Mouse (Mus musculus): Measurements from ENCODE around the gene Tnnc1.

Gene Tnnc1

DNA sequence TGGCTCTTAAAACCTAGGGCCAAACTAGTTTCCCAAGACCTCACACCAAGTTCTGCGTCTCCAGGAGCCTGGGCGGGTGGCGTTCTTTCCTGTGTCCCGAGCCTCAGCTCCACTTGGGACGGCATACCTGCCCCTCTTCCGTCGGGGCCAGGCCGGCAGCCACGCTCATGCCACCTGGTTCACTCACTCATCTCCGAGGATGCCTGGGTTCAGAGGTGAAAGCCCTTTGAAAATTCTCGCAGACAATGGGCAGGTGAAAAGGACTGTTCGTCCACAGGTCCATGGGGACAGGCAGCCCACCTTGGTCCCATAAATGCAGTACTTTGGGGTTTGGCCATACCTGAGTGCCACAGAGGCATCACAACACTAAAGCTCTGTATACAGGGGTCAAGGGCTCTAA lies 23.9 kb upstream of the Tnnc1 start:
- DNase-seq (ENCODE audit: low read depth), result no peak

DNA sequence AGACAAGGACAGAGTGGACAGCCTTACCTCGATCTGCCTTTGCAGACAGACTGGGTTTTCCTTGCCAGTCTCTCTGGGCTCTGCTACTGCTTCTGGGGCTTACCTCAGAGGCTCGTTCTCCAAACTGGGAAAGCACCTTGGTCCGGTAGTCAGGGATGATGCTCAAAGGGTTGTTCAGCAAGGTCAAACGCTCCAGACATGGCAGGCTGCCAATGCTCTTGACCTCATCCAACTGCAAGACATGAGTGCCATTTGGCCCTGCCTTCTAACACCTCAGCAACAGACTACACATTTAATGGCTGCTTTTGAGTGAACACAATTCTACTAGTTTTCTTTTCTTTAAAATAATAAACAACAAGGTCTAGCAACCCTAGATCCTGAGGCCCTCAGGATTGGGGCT lies 21.5 kb upstream of the Tnnc1 start:
- DNase-seq (ENCODE audit: low read depth), result no peak

DNA sequence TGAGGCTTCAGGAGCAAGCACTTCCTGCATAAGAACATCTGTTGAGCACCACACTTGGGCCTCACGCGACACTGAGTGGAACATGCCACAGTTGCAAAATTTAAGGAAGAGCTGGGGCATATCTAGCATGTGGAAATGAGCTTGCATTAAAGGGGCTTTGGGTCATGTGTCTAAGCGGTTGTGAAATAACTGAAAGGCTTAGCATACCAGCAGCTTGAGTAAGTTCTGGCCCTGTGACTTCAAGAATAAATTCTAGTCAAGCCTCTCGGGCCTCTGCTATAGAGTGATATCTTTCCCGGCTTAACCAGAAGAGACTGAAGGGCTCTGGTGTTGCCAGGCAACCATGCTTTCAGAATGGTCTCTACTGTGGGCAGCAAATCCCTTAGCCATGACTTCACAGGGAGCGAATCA lies 19.3 kb upstream of the Tnnc1 start:
- DNase-seq (ENCODE audit: low read depth), result no peak

DNA sequence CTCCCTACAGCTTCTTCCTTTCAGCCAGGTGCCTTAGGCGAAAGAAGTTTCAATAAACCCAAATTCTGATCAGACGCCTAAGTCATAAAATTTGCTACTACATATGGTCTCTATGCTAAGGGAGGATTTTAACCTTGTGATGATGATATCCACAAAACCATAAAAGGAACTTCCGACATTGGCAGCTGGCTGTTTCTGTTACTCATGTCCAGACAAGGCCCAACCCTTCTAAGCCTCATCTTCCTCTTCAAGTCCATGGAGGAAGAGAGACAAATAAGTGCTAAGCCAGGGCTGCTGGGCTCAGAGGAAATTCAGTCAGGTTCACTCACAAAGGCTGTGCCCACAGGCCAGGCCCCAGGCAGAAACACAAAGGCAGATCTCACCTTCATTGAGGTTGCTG lies 18.8 kb upstream of the Tnnc1 start:
- DNase-seq (ENCODE audit: low read depth), result no peak

DNA sequence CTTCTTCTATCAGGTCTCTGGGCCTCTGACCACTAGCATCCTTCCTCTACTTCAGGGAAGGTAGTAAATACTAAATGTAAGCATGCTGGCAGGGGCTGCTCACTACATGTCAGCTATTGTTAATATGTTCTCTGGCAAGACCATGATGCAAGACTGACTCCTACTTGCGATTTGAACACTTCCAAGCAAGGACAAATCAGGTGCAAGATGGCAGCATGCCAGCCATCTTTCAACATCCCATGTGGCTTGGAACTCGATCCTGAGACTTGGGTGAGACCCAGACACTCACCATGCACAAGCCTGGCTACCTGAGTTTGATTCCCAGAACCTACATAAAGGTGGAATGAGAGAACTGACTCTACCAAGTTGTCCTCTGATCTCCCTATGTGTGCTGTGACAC lies 16.2 kb upstream of the Tnnc1 start:
- no peak for DNase-seq (ENCODE audit: low read depth)

DNA sequence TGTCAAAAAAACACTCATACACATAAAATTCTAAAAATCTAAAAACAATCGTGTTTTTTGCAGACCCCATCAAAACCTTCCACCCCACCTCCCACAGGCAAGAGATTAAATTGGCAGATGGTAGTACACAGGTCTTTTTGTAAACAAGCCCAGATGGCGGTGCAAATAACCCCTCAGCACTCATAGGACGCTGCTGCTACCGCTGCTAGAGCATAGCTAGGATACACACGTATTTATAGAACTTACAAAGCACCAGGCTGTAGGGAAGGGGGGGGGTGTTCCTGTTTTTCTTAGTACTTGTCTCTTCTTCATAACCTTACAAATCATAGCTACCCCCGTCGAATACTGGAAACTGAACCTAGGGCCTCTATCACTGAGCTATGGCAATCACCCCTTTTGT lies 14.3 kb upstream of the Tnnc1 start:
- no peak for DNase-seq (ENCODE audit: low read depth)

DNA sequence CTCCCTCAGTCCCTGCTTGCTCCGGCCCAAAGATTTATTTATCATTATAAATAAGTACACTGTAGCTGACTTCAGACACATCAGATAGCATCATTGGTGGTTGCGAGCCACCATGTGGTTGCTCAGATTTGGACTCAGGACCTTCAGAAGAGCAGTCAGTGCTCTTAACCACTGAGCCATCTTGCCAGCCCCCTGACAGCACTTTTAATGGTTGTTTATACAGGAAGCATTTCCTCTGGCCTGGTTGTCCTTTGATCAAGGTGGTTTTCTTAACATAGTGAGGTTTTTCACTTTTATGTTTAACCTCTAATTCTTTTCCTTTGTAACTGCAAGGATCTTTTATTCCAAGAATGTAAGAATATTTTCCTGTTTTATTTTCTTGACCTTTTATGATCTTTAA lies 13.7 kb upstream of the Tnnc1 start:
- DNase-seq (ENCODE audit: low read depth), result no peak

DNA sequence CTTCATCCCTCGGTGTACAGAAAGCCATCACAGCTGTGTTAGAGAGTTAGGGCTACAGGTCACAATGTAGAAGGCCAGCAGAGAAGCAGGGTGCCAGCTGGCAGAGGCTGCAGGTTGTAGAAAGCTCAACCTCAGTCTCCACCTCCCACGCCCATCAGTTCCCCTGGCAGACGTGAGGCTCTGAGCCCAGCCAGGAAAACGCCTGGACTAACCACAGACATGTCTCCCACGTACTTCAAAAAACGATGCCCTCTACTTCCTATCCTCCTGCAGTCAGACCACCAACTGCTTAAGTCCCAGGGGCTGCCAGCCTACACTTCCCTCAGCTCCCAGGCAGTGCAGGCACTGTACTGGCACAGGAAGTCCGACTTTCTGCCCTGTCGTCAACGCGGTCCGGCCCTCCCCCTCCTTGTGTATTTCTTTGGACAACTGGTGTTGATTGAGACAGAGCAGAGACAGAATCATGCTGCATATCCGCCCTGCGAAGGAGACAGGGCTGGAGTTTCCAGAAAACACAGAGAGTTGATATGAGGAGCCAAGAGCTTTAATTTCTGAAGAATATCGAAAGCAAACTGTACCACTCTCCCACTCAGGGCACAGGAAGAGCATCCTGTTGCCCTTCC lies 13.1 kb upstream of the Tnnc1 start:
- DNase-seq (ENCODE audit: low read depth), result no peak

DNA sequence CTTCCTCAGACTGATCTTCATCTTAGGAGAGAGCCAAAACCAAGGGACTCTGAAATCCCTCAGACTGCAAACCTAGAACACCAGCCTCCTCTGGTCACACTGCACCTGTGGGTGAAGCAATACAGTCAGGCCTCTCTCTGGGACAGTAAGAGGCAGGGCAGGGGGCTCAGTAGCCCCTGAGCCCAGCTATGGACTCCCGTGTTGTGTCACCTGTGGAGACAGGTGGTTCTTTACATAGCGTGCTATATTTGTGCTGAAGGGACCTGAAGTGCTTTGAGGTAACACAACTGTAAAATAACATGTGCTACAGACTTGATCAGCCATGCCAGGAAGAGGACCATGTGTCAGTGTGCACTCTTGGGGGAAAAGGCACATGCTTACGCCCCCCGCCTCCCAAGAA lies 12.6 kb upstream of the Tnnc1 start:
- no peak for DNase-seq (ENCODE audit: low read depth)

DNA sequence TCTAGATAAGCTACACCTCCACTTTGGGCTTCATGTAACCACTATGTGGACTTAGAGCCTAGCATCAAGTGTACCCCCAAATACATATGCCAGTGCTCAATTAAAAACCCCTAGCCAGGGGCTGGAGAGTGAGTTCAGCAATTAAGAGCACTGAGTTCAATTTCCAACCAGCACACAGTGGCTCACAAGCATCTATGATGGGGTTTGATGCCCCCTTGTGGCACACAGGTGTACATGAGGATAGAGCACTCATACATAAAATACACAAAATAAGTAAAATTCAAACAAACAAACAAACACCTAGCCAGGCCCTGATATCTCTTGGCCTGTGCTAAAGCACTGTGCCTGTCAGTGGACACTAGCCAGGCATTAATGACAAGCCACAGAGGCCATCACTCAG lies 12.1 kb upstream of the Tnnc1 start:
- peak; percentile 33 for DNase-seq (ENCODE audit: low read depth)

DNA sequence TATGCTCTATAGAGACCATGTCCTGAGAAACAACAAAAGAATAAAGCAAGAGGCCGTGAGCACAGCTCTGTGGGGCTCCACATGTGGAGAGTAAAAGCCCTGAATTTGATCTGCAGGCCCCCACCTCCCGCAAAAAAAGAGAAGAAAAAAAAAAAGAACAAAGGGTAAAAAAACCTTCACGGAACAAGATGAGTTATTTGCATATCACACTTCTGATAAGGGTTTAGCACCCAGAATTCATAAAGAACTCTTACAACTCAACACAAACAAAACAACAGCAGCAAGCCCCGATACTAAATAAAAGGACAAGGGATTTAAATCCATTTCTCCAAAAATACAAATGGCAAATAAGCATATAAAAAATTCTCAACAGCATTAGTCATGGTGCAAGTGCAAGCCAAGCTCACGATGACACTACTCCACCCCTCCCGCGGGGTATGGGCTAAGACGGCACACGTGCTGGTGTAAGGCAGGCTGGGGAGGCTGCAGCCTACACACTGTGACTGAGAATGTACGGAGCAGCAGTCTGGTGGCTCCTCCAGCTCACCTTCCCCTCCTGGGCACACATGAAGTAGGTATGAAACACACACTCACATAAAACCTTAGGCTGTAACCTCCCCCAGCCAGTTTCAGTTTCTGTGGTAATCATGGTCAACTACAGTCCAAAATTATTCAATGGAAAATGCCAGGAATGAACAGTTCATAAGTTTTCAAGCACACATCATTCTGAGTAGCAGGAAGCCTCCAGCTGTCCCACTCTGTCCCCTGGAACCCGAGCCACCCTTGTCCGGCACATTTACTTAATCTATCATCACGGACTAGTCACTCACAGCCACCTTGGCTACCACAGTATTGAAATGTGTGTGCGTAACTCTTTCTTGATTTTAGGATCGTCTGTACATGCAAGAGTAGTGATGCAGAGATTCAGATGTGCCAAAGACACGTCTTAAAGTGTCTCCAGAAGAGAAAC lies 10.3 kb upstream of the Tnnc1 start:
- DNase-seq (ENCODE audit: low read depth), result no peak

DNA sequence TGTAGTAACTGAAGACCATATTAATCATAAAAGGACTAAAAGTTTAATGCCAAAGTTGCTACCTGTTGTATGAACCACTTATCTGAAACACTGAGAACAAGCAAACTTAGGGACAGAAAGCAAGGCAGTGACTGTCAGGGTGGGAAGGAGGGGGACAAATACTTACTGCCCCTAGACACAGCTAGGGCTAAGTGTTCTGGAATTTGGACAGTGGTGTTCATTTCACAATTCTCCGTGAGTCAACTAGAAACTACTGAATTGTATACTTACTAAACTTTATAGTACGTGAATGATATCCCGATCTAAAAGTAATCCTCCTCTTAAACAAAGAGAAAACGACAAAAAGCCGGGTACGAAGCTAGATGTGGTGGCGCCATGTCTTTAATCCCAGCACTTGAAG lies 8.5 kb upstream of the Tnnc1 start:
- DNase-seq (ENCODE audit: low read depth), result no peak

DNA sequence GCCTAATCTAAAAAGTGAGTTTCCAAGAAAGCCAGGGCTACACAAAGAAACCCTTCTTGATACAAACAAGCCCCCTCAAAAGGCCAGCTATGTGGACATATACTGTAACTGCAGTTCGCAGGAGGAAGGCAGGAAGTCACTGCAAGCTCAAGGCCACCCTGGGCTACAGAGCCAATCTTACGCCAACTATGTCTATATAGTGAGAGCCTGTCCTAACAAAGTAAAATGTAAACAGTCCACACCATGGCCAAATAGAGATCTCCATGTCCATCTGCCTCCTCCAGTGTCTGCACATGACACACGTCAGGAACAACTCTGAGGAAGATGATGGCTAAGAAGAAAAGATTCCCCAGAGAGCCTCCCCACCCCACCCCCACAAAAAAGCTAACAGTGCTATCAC lies 8.1 kb upstream of the Tnnc1 start:
- no peak for DNase-seq (ENCODE audit: low read depth)

DNA sequence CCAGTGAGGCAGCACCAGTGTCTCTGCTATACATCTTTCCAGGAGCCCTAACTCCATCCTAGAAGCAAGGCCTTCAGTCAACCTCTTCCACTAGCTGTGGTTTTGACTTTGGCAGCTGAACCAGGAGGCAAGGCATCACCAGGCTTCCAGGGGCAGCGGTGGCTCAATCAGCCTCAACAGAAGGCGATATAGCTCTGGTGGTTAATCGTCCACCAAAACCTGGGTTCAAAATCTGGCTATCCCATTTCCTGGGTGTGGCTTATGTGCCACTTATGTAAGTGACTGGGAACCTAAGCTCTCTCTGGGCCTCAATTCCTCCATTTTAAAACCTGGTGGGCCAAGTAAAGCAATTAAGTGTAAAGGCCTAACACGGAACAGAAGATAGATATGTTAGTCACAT lies 3.3 kb upstream of the Tnnc1 start:
- DNase-seq (ENCODE audit: low read depth), result peak; percentile 29

DNA sequence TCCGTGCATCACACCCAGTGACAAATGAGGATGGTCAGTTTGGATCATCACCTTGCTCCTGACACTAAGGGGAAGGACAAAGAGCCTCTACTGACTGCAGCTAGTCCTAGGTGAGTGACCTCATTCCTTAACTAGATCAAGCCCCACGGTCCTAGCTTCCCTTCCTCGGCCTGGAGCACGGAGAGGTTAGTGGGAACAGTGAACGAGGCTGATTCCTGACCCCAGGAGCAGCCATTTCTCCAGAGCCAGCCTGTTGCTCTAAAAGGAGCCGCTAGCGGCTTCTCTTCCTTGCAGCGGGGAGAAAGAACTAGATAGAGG lies 2.9 kb upstream of the Tnnc1 start:
- no peak for DNase-seq (ENCODE audit: low read depth)

DNA sequence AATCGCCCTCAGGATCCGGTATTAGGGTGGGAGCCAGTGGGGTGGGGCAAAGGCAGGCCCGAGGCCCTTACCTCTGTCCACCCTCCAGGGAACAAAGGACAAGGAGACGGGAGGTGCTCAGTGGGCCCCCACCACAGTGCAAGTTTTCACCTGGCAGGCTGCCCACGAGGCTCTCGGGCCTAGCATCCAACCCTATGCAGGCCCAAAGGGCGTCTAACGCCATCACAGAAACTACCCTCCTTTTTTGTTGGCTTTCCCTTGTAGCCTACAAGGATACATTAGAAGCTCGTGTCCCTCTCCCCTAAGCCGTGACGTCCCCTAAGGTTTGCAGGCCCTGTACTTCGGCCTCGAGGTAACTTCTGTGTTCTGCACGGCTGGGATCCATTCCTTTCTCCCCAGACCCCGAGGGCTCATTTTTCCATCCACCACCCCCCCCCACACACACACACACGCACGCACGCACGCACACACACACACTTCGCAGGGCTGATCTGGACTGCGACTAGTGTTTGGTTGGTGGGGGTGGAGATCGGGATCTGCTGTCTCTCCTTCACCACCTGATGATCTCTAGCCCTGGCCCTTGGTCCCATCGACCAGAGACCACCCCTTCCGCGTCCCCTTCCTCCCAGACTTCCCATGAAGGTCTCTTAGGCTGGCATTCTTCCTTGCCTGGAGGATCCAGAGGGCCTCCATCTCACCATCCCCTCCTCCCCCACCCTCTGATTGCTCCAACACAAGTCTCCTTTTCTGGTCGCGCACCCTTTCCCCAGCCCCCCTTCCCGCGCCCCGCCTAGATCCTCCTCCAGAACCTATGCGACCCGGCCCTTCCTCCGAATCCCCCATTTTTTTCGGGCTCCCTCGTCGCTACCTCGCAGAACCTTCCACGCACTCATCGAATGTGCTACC lies 2.3 kb upstream of the Tnnc1 start:
- DNase-seq (ENCODE audit: low read depth), result peak; percentile 28

DNA sequence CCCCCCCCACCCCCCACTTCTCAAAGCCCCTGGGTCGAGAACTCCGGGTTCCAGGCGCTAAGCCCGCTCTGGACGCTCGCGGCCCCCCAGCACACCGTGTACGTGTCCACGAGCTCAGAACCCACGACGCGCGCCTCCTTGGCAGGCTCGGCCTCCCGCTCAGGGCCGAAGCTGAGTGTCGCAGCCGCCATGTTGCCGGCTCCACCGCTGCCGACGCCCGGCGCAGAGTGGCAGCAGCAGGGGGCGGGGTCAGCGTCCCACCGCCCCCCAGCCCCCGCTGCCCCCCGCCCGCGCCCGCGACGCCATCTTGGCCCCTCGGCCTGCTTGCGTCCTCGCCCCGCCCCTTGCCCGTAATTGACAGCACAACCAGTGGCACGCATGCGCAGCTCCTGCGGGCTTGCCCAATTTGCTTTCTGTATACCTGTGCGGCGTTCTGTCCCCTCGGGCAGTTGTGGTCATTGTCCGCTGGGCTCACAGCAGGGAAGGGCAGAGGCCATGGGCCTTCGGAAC lies 1.6 kb upstream of the Tnnc1 start:
- DNase-seq (ENCODE audit: low read depth), result peak; percentile 88

DNA sequence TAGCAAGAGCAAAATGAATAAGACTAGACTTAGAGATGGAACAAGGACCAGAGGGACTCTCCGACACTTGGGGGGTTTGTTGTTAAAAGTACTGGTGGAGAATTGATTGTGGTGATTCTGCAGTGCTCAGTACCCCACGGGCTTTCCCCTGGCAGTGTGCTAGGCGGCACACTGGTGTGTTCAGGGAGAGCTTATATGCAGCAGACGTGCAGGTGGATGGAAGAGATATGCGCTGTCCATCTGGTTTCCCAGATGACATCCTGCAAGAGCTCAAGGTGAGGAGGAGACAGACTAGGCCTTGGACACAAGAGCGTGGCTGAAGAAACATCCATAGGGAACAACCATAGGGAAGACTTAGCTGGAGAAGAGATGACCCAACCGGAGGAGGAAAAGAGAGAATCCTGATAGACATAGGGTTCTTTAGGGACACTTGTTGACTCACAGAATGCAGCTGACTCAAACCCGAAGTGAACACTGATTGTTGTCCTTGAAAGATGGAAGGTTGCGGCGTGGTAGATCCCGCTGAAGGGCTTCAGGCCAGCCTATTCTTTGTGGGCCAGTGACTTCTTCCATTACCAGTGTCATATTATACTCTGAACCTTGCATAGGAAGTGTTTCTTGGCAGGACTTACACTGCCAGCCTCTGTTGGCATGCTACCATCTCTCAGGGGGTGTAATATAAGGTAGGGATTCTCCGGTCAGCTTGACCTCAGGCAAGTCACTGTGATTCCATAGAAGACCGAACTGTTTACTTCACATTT lies 862 bp upstream of the Tnnc1 start:
- peak; percentile 44 for DNase-seq (ENCODE audit: low read depth)

DNA sequence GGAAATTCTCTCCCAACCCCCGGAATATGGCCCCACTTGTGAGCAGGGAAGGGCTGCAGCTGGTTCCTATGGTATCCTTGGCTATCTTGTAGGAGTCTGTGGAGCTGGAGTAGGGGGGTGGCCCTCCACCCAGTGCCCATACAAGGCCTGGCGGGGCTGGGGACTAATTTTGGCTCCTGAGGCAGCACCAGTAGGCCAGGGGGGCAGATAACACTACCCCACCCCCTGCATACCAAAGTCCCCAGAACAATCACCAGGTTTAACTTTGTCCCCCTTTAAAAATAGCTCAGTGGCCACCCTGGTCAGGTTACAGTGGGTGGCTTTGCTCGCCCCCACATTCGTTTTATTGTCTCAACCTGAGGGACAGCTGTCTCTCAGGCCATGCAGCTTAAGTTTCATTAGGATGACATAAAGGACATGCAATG lies 1.0 kb downstream of the Tnnc1 start:
- no peak for DNase-seq (ENCODE audit: low read depth)

DNA sequence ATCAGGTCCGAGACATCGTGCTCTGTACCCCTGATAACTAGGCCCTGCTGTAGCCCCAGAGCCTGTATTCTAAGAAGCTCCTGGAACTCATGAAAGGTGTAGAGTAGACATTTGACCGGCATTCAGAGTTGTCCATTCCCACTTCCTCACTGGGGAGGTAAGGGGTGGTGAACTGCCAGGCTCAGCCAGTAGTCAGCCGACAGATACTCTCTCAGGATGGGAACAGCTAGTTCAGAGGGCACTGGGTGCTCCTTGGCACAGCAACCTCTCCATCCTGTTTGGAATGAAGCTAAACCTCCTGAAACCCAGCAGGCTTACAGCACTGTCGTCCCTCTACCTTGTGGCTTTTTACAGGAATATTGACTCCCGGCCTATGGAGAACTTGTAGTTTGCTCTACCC lies 3.7 kb downstream of the Tnnc1 start:
- no peak for DNase-seq (ENCODE audit: low read depth)

DNA sequence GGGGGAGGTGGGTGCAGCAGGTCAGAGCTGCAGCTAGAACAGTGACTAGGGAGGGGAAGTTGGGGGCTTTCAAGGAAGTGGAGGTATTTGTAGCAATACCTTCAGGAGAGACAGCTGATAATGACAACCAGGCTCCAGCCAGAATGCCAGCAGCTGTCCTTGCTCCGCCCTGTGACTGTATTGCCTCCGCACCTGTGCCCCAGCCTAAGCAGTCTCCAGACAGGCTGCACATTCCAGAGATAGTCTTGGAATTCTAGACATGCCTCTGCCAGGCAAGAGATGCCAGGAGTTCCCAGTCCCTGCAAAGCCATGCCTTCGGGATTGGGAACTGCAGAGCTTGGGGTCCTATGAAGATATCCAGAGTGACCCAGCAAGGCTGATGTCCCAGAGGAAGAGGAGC lies 4.4 kb downstream of the Tnnc1 start:
- no peak for DNase-seq (ENCODE audit: low read depth)

DNA sequence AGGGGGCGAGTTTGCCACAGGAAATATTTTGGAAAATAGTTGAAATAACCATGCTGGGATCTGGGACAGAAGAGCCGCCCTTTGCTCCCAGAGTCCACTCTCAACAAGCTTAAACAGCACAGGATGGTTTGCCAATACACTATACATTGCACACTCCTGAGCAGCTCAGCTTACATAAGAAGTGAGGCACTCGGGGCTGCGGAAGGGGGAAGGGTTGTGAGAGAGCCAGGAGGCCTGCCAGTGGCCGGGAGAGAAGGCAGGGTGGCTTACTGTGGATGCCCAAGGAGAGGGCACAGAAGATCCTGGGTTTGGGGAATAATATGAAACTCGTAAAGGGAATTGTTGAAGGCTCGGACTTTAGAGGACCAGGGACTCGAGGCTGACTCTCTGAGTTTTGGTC lies 5.8 kb downstream of the Tnnc1 start:
- DNase-seq (ENCODE audit: low read depth), result no peak
